Mouse (Mus musculus): ENCODE data around the gene Lingo4. TPM values are rescaled to one million over a fixed set of nuclear protein-coding genes. Genes with fewer than 3 reads are reported as not detected.

Lingo4 gene
- polyA plus RNA-seq (2014; fragmentation: Nextera tagmentation; extraction: Ambion mirVana) = 0.33 and 0.42 TPM in 2 replicates

DNA sequence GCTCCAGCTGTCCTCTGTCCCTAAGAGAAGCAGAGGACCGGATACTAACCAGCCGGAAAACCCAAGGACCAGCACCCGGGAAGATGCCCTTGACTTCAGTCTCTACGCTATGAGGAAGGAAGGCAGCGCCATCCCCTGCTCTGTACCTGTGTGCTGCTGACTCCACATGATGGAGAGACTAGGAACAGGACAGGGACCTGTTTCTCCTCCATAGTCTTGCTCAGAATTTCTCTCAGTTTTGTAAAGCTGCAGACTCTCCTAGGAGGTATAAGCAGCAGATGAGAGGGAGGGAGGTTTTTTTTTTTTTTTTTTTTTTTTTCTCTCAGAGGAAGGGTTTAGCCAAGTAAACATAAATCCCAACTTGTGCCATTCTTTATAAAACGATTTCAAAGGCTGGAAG is at the start of gene Lingo4:
Gene Lingo4, plus strand, starts transcription at position 301 of the 400 bp plus-strand sequence.
- WGBS = 76% methylated on average over 6 of the region's 6 CpGs
- peak within 1 kb of the TSS; percentile 9; the same call in 1 of the 2 replicates for H3K27ac ChIP-seq (ENCODE audit: low read depth, low read length)

DNA sequence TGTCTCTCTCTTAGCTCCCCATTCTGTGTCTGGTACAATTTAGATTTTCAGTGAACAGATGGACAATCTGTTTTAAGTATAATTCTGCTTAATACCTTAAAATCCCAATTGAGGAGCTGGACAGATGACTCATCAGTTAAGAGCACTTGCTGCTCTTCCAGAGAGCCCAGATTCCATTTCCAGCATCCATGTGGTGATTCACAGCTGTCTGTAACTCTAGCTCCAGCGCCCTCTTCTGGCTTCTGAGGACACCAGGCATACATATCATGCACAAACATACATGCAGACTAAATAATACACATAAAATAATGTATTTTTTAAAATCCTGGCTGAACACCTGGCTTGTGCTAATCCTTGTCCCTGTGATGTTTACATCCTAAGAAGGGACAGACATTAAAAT is 37.5 kb upstream of the Lingo4 start:
- Histone ChIP-seq H3K27me3 (replicated peaks; ENCODE audit: control insufficient read depth, insufficient read depth, low read length) (peaks cover 11% of the 10 kb centered on the region; the same call in 1 of the 2 replicates), H3K4me1 (ENCODE audit: control insufficient read depth, insufficient read depth, low read length) (no peaks in the 10 kb centered on the region), H3K27ac (ENCODE audit: low read depth, low read length) (no peak overlapping the region), H3K4me2 (ENCODE audit: low read length) (no peak overlapping the region), H3K9ac (ENCODE audit: low read length) (no peak overlapping the region), H3K4me3 (ENCODE audit: low read depth, low read length) (no peak overlapping the region), H3K36me3 (ENCODE audit: control insufficient read depth, insufficient read depth, low read length) (no peaks in the 10 kb centered on the region), H3K9me3 (replicated peaks; ENCODE audit: control insufficient read depth, low read length) (no peaks in the 10 kb centered on the region)
- ATAC-seq = no peak
- 4% methylated on average over 1 of the region's 1 CpGs for WGBS
- peak; percentile 53 for DNase-seq (ENCODE audit: low spot score)

More for the DNA sequence above, at the start of gene Lingo4:
- H3K9ac ChIP-seq (ENCODE audit: low read length) = peak within 1 kb of the TSS; percentile 66
- H3K36me3 ChIP-seq (ENCODE audit: control insufficient read depth, insufficient read depth, low read length) = no peaks in the 10 kb centered on the region
- H3K27me3 ChIP-seq (replicated peaks; ENCODE audit: control insufficient read depth, insufficient read depth, low read length) = no peaks in the 10 kb centered on the region
- H3K9me3 ChIP-seq (replicated peaks; ENCODE audit: control insufficient read depth, low read length) = no peaks in the 10 kb centered on the region
- H3K4me1 ChIP-seq (ENCODE audit: control insufficient read depth, insufficient read depth, low read length) = peaks cover 8% of the 10 kb centered on the region; the same call in 1 of the 2 replicates
- no peak for ATAC-seq
- no peak for DNase-seq (ENCODE audit: low spot score)
- H3K4me2 ChIP-seq (ENCODE audit: low read length) = peak within 1 kb of the TSS; percentile 67
- peak within 1 kb of the TSS; percentile 35 for H3K4me3 ChIP-seq (ENCODE audit: low read depth, low read length)

DNA sequence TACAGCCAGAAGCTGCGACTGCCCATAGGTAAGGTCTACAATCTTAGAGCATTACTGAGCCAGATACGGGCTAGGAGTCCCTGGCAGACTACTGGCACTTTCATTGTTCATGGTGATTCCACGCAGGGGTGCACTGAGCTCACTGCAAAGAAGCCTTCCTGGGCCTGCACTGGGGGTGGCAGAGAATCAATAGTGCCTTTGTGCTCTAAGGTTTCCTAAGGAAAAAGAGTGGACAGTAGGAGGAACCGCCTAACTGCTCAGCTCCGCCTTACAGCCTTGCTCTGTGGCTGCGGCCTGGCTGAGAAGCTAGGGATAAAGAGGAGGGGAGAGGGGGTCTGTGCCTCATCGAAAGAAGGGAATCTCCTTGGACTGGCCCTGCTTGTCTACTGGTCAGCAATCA is 36.2 kb upstream of the Lingo4 start, which contains the start of gene C2cd4d:
Gene C2cd4d, plus strand, starts transcription at position 301 of the 400 bp plus-strand sequence.
- Histone ChIP-seq H3K36me3 (ENCODE audit: control insufficient read depth, insufficient read depth, low read length) (no peaks in the 10 kb centered on the region), H3K4me1 (ENCODE audit: control insufficient read depth, insufficient read depth, low read length) (no peaks in the 10 kb centered on the region), H3K27ac (ENCODE audit: low read depth, low read length) (no peak within 1 kb of the TSS), H3K9me3 (replicated peaks; ENCODE audit: control insufficient read depth, low read length) (no peaks in the 10 kb centered on the region), H3K4me3 (ENCODE audit: low read depth, low read length) (peak within 1 kb of the TSS; percentile 53), H3K4me2 (ENCODE audit: low read length) (peak within 1 kb of the TSS; percentile 85), H3K27me3 (replicated peaks; ENCODE audit: control insufficient read depth, insufficient read depth, low read length) (peaks cover 11% of the 10 kb centered on the region; the same call in 1 of the 2 replicates), H3K9ac (ENCODE audit: low read length) (peak within 1 kb of the TSS; percentile 86)
- DNase-seq (ENCODE audit: low spot score) = no peak
- ATAC-seq = no peak
- 22% methylated on average over 7 of the region's 7 CpGs for WGBS

DNA sequence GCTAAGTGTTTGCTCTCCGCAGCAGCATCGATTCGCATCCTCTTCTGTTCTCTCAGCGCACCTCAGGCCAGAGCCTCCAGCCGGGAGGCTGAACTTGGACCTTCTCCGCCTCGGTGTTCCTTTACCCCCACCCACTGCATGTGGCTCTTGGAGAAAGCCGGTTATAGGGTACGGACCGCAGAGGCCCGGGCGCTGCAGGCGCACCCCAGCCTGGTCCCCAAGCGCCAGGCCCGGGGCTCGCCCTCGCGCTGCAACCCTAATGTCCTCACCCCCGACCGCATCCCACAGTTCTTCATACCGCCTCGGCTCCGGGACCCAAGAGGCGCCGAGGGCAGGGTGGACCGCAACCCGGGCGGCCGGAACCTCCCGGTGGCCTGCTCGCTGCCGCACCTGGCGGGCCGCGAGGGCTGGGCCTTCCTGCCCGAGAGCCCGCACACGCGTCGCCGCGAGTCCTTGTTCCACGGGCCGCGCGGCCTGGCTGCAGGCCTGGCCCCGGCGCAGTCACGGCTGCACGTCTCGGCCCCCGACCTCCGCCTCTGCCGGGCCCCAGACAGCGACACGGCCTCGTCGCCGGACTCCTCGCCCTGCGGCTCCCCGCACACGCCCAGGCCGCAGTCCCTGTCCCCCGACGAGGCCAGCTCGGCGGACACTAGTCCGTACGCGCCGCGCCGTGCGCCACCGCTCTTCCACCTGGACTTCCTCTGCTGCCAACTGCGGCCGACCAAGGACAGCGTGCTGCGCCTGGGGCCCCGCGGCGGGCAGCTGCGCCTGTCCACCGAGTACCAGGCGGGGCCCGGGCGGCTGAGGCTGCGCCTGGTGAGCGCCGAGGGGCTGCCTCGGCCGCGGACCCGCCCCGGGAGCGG is 34.8 kb upstream of the Lingo4 start:
- ATAC-seq = peak; percentile 73
- H3K36me3 ChIP-seq (ENCODE audit: control insufficient read depth, insufficient read depth, low read length) = no peaks in the 10 kb centered on the region
- H3K9ac ChIP-seq (ENCODE audit: low read length) = peak overlapping the region; percentile 86
- 7% methylated on average over 87 of the region's 97 CpGs for WGBS
- H3K27me3 ChIP-seq (replicated peaks; ENCODE audit: control insufficient read depth, insufficient read depth, low read length) = peaks cover 11% of the 10 kb centered on the region; the same call in 1 of the 2 replicates
- peak; percentile 54 for DNase-seq (ENCODE audit: low spot score)
- H3K4me1 ChIP-seq (ENCODE audit: control insufficient read depth, insufficient read depth, low read length) = no peaks in the 10 kb centered on the region
- H3K4me2 ChIP-seq (ENCODE audit: low read length) = peak overlapping the region; percentile 85
- no peaks in the 10 kb centered on the region for H3K9me3 ChIP-seq (replicated peaks; ENCODE audit: control insufficient read depth, low read length)
- H3K27ac ChIP-seq (ENCODE audit: low read depth, low read length) = no peak overlapping the region
- H3K4me3 ChIP-seq (ENCODE audit: low read depth, low read length) = peak overlapping the region; percentile 53

DNA sequence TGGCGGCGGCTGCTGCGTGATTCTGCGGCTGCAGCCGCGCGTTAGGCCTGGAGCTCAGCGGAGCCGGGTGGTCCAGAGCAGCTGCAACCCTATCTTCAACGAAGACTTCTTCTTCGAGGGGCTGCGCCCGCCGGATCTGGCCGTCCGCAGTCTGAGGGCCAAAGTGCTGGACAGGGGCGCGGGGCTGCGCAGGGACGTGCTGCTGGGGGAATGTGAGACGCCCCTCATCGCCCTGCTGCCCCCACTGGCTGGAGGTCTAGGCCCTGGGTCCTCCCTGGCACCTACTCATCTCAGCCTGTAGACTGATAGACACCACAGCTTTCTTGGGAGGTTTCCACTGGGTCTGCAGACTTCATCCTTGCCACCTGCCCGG is 34.2 kb upstream of the Lingo4 start:
- Histone ChIP-seq H3K4me2 (ENCODE audit: low read length) (peak overlapping the region; percentile 85), H3K4me3 (ENCODE audit: low read depth, low read length) (peak overlapping the region; percentile 53), H3K4me1 (ENCODE audit: control insufficient read depth, insufficient read depth, low read length) (no peaks in the 10 kb centered on the region), H3K9ac (ENCODE audit: low read length) (peak overlapping the region; percentile 86), H3K36me3 (ENCODE audit: control insufficient read depth, insufficient read depth, low read length) (no peaks in the 10 kb centered on the region), H3K9me3 (replicated peaks; ENCODE audit: control insufficient read depth, low read length) (no peaks in the 10 kb centered on the region), H3K27ac (ENCODE audit: low read depth, low read length) (no peak overlapping the region), H3K27me3 (replicated peaks; ENCODE audit: control insufficient read depth, insufficient read depth, low read length) (peaks cover 11% of the 10 kb centered on the region; the same call in 1 of the 2 replicates)
- DNase-seq (ENCODE audit: low spot score) (no peak), ATAC-seq (no peak)
- 3% methylated on average over 23 of the region's 23 CpGs for WGBS

DNA sequence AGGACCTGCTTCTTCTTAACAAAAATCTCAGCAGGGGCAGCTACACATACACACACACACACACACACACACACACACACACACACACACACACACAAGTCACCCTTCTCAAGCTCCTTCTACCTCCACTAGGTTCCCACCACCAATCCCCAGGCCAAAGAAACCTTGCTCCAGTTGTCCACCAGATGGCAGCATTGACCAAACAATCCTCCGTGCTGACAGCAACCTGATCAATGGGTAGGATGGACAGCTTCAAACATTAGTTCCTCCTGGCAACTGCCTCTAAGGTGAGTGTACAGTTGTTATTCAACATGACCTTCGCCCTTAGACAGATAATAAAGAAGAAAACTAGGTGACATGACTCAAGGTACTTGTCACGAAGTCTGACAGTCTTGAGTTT is 31.6 kb upstream of the Lingo4 start:
- Histone ChIP-seq H3K9ac (ENCODE audit: low read length) (no peak overlapping the region), H3K9me3 (replicated peaks; ENCODE audit: control insufficient read depth, low read length) (no peaks in the 10 kb centered on the region), H3K27me3 (replicated peaks; ENCODE audit: control insufficient read depth, insufficient read depth, low read length) (peaks cover 11% of the 10 kb centered on the region; the same call in 1 of the 2 replicates), H3K36me3 (ENCODE audit: control insufficient read depth, insufficient read depth, low read length) (no peaks in the 10 kb centered on the region), H3K4me2 (ENCODE audit: low read length) (no peak overlapping the region), H3K27ac (ENCODE audit: low read depth, low read length) (no peak overlapping the region), H3K4me3 (ENCODE audit: low read depth, low read length) (no peak overlapping the region), H3K4me1 (ENCODE audit: control insufficient read depth, insufficient read depth, low read length) (peaks cover 5% of the 10 kb centered on the region)
- ATAC-seq (peak; percentile 51), DNase-seq (ENCODE audit: low spot score) (peak; percentile 90)
- 22% methylated on average over 3 of the region's 3 CpGs for WGBS

DNA sequence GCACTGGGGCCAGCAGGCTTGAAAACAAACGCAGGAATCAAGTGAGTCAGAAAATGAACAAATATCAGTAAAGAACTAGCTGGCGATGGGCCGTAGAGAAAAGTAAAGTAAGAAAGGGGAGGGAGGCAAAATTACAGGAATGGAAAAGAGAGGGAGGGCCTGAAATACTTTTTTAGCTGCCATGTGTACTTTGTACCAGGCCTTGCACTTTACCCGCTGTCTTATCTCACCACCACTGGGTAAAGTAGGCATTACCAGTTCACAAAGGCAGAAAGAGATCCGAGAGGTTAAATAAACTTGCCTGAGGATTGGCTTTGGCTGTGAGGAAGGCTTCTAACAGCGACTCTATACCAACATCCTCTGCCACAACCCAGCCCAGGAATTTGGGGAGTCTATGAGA is 30.8 kb upstream of the Lingo4 start:
- Histone ChIP-seq H3K27me3 (replicated peaks; ENCODE audit: control insufficient read depth, insufficient read depth, low read length) (peaks cover 6% of the 10 kb centered on the region; the same call in 1 of the 2 replicates), H3K4me3 (ENCODE audit: low read depth, low read length) (no peak overlapping the region), H3K9ac (ENCODE audit: low read length) (no peak overlapping the region), H3K9me3 (replicated peaks; ENCODE audit: control insufficient read depth, low read length) (no peaks in the 10 kb centered on the region), H3K4me2 (ENCODE audit: low read length) (no peak overlapping the region), H3K27ac (ENCODE audit: low read depth, low read length) (no peak overlapping the region), H3K4me1 (ENCODE audit: control insufficient read depth, insufficient read depth, low read length) (peaks cover 10% of the 10 kb centered on the region), H3K36me3 (ENCODE audit: control insufficient read depth, insufficient read depth, low read length) (no peaks in the 10 kb centered on the region)
- ATAC-seq = no peak
- DNase-seq (ENCODE audit: low spot score) = no peak
- WGBS = 92% methylated on average over 6 of the region's 6 CpGs

DNA sequence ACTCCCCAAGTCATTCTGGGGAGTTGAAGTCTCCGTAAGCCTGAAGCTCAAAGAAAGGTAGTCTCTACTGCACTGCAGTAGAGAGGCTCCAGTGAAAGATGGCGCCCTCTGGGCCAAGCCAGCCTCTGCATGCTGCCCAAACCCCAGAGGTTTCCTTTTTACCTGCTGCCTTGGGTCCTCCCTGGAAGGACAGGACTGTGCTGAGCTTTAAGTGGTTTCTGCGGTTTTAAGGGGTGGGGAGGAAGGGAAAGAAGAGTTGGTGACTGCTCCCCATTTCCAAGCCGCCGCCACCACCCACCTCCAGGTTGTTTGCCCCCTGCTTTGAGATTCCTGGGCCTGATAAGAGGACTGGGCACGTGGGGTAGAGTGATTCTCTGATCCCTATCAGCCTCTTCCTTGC is 29.7 kb upstream of the Lingo4 start:
- WGBS = 75% methylated on average over 6 of the region's 6 CpGs
- Histone ChIP-seq H3K4me3 (ENCODE audit: low read depth, low read length) (no peak overlapping the region), H3K4me2 (ENCODE audit: low read length) (no peak overlapping the region), H3K4me1 (ENCODE audit: control insufficient read depth, insufficient read depth, low read length) (peaks cover 17% of the 10 kb centered on the region), H3K9me3 (replicated peaks; ENCODE audit: control insufficient read depth, low read length) (no peaks in the 10 kb centered on the region), H3K36me3 (ENCODE audit: control insufficient read depth, insufficient read depth, low read length) (no peaks in the 10 kb centered on the region), H3K27ac (ENCODE audit: low read depth, low read length) (no peak overlapping the region), H3K9ac (ENCODE audit: low read length) (no peak overlapping the region), H3K27me3 (replicated peaks; ENCODE audit: control insufficient read depth, insufficient read depth, low read length) (no peaks in the 10 kb centered on the region)
- DNase-seq (ENCODE audit: low spot score) (no peak), ATAC-seq (no peak)

DNA sequence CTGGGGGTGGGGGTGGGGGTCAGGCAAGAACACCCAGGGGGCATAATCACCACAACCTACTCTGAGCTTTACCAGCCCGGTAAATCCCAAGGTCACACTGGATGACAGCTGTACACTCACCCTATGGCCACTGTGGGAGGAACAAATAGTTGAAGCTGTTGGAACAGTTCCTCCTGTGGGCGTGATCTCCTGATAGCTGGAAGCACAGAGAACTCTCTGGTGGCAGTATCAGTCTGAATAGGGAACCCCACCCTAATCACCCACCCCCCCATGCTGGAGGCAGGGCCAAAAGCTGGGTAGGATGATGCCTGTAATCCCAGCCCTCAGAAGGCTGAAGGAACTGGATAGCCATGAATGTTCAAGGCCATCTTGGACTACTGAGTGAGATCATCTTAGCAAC is 28.6 kb upstream of the Lingo4 start:
- 69% methylated on average over 2 of the region's 2 CpGs for whole genome bisulfite sequencing
- no peak for ATAC-seq
- no peak overlapping the region for H3K4me3 ChIP-seq (ENCODE audit: low read depth, low read length)
- peaks cover 23% of the 10 kb centered on the region for H3K4me1 ChIP-seq (ENCODE audit: control insufficient read depth, insufficient read depth, low read length)
- DNase-seq (ENCODE audit: low spot score) = no peak
- H3K9ac ChIP-seq (ENCODE audit: low read length) = no peak overlapping the region
- no peaks in the 10 kb centered on the region for H3K27me3 ChIP-seq (replicated peaks; ENCODE audit: control insufficient read depth, insufficient read depth, low read length)
- H3K9me3 ChIP-seq (replicated peaks; ENCODE audit: control insufficient read depth, low read length) = no peaks in the 10 kb centered on the region
- no peak overlapping the region for H3K27ac ChIP-seq (ENCODE audit: low read depth, low read length)
- H3K4me2 ChIP-seq (ENCODE audit: low read length) = no peak overlapping the region
- H3K36me3 ChIP-seq (ENCODE audit: control insufficient read depth, insufficient read depth, low read length) = no peaks in the 10 kb centered on the region
